7 mouse cellular contexts compared by ENCODE assay signal in genomic region chr2:28532938-28533771, GRCm38 (mm10). TPM values are rescaled to one million over a fixed set of nuclear protein-coding genes. Genes with fewer than 3 reads are reported as not detected.
DNase-seq lines count a peak whose midpoint lies in the region; ATAC-seq and TF ChIP-seq lines count a peak whose summit lies in the region.

No protein-coding gene starts in this region.

- no peaks in the 10 kb centered on the region for H3K9me3 ChIP-seq in limb, embryonic 11.5 days (ENCODE audit: control insufficient read depth, low read length)
- H3K9me3 ChIP-seq in midbrain, embryonic 13.5 days = no peaks in the 10 kb centered on the region

- H3K4me3 ChIP-seq in limb, embryonic 11.5 days (ENCODE audit: low read depth, low read length) = peak overlapping the region; percentile 59
- peak overlapping the region; percentile 54 for H3K4me3 ChIP-seq in midbrain, embryonic 13.5 days (replicated peaks)
- peak overlapping the region; percentile 65 for H3K4me3 ChIP-seq in spleen, adult 2 months (ENCODE audit: extremely low read depth, insufficient read depth, insufficient read length)

- ATAC-seq in granulocyte monocyte progenitor cell, adult 5-6 weeks (replicated peaks; ENCODE audit: poor library complexity, severe bottlenecking) = peak; percentile 92
- ATAC-seq in limb, embryonic 11.5 days (ENCODE audit: insufficient number of reproducible peaks, low FRiP score, low TSS enrichment, low read depth) = peak; percentile 83
- peak; percentile 92 for ATAC-seq in midbrain, embryonic 13.5 days

- no peaks in the 10 kb centered on the region for H3K36me3 ChIP-seq in limb, embryonic 11.5 days (ENCODE audit: control insufficient read depth, insufficient read depth, low read length)
- H3K36me3 ChIP-seq in midbrain, embryonic 13.5 days = no peaks in the 10 kb centered on the region
- H3K36me3 ChIP-seq in spleen, adult 2 months (ENCODE audit: control insufficient read depth, insufficient read depth, low read length) = no peaks in the 10 kb centered on the region

- no peak for TF ChIP-seq CTCF in spleen, adult 2 months (IDR thresholded peaks at IDR 0.05; ENCODE audit: extremely low read depth, insufficient read depth, insufficient read length, insufficient replicate concordance)

- peak; percentile 16; the same call in 1 of the 2 replicates for TF ChIP-seq POLR2A in spleen, adult 2 months (IDR thresholded peaks at IDR 0.05; ENCODE audit: low read depth, low read length)

- peak overlapping the region; percentile 83 for H3K4me2 ChIP-seq in limb, embryonic 11.5 days (ENCODE audit: low read depth, severe bottlenecking)
- H3K4me2 ChIP-seq in midbrain, embryonic 13.5 days (replicated peaks) = peak overlapping the region; percentile 75

- H3K9ac ChIP-seq in limb, embryonic 11.5 days (ENCODE audit: low read length) = peak overlapping the region; percentile 74
- peak overlapping the region; percentile 79 for H3K9ac ChIP-seq in midbrain, embryonic 13.5 days (replicated peaks)

- H3K27ac ChIP-seq in limb, embryonic 11.5 days (replicated peaks; ENCODE audit: low read depth, low read length) = peak overlapping the region; percentile 21; the same call in 1 of the 2 replicates
- H3K27ac ChIP-seq in midbrain, embryonic 13.5 days = peak overlapping the region; percentile 89
- H3K27ac ChIP-seq in spleen, adult 2 months (ENCODE audit: insufficient read depth, low read length) = peak overlapping the region; percentile 13; the same call in 1 of the 2 replicates

- peaks cover 52% of the 10 kb centered on the region for H3K4me1 ChIP-seq in limb, embryonic 11.5 days (ENCODE audit: control insufficient read depth, insufficient read depth, low read length)
- peaks cover 100% of the 10 kb centered on the region for H3K4me1 ChIP-seq in midbrain, embryonic 13.5 days (replicated peaks)
- peaks cover 35% of the 10 kb centered on the region for H3K4me1 ChIP-seq in spleen, adult 2 months (ENCODE audit: control insufficient read depth, insufficient read depth, insufficient read length)

- 3% methylated on average over 49 of the region's 49 CpGs for WGBS in limb, embryonic 11.5 days
- WGBS in midbrain, embryonic 13.5 days = 3% methylated on average over 49 of the region's 49 CpGs
- WGBS in spleen, adult 2 months = 4% methylated on average over 49 of the region's 49 CpGs

- DNase-seq in adrenal gland, postnatal 10 days = peak; percentile 95
- peak; percentile 89 for DNase-seq in embryo, embryonic 9.5 days (ENCODE audit: extremely low spot score)
- peak; percentile 84 for DNase-seq in kidney, adult 11 months
- peak; percentile 89 for DNase-seq in limb, embryonic 11.5 days (ENCODE audit: low spot score)
- peak; percentile 62 to 77 for DNase-seq in spleen, adult 2 months (ENCODE audit: low read depth in 1 of 2, low spot score in 2 of 2)

- H3K27me3 ChIP-seq in limb, embryonic 11.5 days (ENCODE audit: control insufficient read depth, insufficient read depth, low read length) = no peaks in the 10 kb centered on the region
- H3K27me3 ChIP-seq in midbrain, embryonic 13.5 days = no peaks in the 10 kb centered on the region
- H3K27me3 ChIP-seq in spleen, adult 2 months (ENCODE audit: control insufficient read depth, insufficient read depth, low read length) = no peaks in the 10 kb centered on the region

RNA-seq across cellular contexts. Expression of gene Ralgds, which starts 20.2 kb away (rescaled TPM):
- total RNA-seq in adrenal gland, postnatal 10 days (2021) = 10 to 100 TPM; 31.5 to 47.4 TPM
- 2.1 and 7.9 TPM in 2 replicates for total RNA-seq in granulocyte monocyte progenitor cell, adult 5-6 weeks (2014; fragmentation: Nextera tagmentation)
- 2.8 and 4.6 TPM in 2 replicates for total RNA-seq in granulocyte monocyte progenitor cell, adult 5-6 weeks (2017)
- polyA plus RNA-seq in limb, embryonic 11.5 days (2014; fragmentation: Nextera tagmentation; extraction: Ambion mirVana) = 37.3 and 43.1 TPM in 2 replicates
- polyA plus RNA-seq in midbrain, embryonic 13.5 days (2015; fragmentation: Nextera tagmentation; extraction: Ambion mirVana) = 70.8 and 82.0 TPM in 2 replicates
- polyA plus RNA-seq in spleen, adult 2 months (2012; rRNA removed) = 36.6 and 43.4 TPM in 2 replicates

RNA-seq across cellular contexts. Expression of gene Gm10134, which starts 27.3 kb away (rescaled TPM):
- total RNA-seq in adrenal gland, postnatal 10 days (2021) = 1 to 10 TPM; 2.6 to 3.2 TPM
- not detected in 2 replicates for total RNA-seq in granulocyte monocyte progenitor cell, adult 5-6 weeks (2014; fragmentation: Nextera tagmentation)
- total RNA-seq in granulocyte monocyte progenitor cell, adult 5-6 weeks (2017) = not detected in 2 replicates
- not detected in 2 replicates for polyA plus RNA-seq in limb, embryonic 11.5 days (2014; fragmentation: Nextera tagmentation; extraction: Ambion mirVana)
- 1.0 and 1.5 TPM in 2 replicates for polyA plus RNA-seq in midbrain, embryonic 13.5 days (2015; fragmentation: Nextera tagmentation; extraction: Ambion mirVana)
- polyA plus RNA-seq in spleen, adult 2 months (2012; rRNA removed) = 0.46 TPM in 1 of 2 replicates, not detected in the other

RNA-seq across cellular contexts. Expression of gene Cel, which starts 30.0 kb away (rescaled TPM):
- under 1 TPM in 1 of 2 experiments, not detected in 1; 0.15 TPM for total RNA-seq in adrenal gland, postnatal 10 days (2021)
- not detected in 2 replicates for total RNA-seq in granulocyte monocyte progenitor cell, adult 5-6 weeks (2014; fragmentation: Nextera tagmentation)
- not detected in 2 replicates for total RNA-seq in granulocyte monocyte progenitor cell, adult 5-6 weeks (2017)
- not detected in 2 replicates for polyA plus RNA-seq in limb, embryonic 11.5 days (2014; fragmentation: Nextera tagmentation; extraction: Ambion mirVana)
- 0.07 and 0.13 TPM in 2 replicates for polyA plus RNA-seq in midbrain, embryonic 13.5 days (2015; fragmentation: Nextera tagmentation; extraction: Ambion mirVana)
- polyA plus RNA-seq in spleen, adult 2 months (2012; rRNA removed) = 1,405 and 1,688 TPM in 2 replicates

RNA-seq across cellular contexts. Expression of gene Gbgt1, which starts 36.5 kb away (rescaled TPM):
- total RNA-seq in adrenal gland, postnatal 10 days (2021) = 1 to 10 TPM; 4.3 to 5.4 TPM
- not detected in 2 replicates for total RNA-seq in granulocyte monocyte progenitor cell, adult 5-6 weeks (2014; fragmentation: Nextera tagmentation)
- total RNA-seq in granulocyte monocyte progenitor cell, adult 5-6 weeks (2017) = not detected in 2 replicates
- polyA plus RNA-seq in limb, embryonic 11.5 days (2014; fragmentation: Nextera tagmentation; extraction: Ambion mirVana) = not detected in 2 replicates
- 0.54 and 1.4 TPM in 2 replicates for polyA plus RNA-seq in midbrain, embryonic 13.5 days (2015; fragmentation: Nextera tagmentation; extraction: Ambion mirVana)
- 2.9 and 3.7 TPM in 2 replicates for polyA plus RNA-seq in spleen, adult 2 months (2012; rRNA removed)

RNA-seq across cellular contexts. Expression of gene Gtf3c5, which starts 50.4 kb away (rescaled TPM):
- 10 to 100 TPM; 15.5 to 21.5 TPM for total RNA-seq in adrenal gland, postnatal 10 days (2021)
- 25.9 and 31.5 TPM in 2 replicates for total RNA-seq in granulocyte monocyte progenitor cell, adult 5-6 weeks (2014; fragmentation: Nextera tagmentation)
- 12.6 and 16.5 TPM in 2 replicates for total RNA-seq in granulocyte monocyte progenitor cell, adult 5-6 weeks (2017)
- polyA plus RNA-seq in limb, embryonic 11.5 days (2014; fragmentation: Nextera tagmentation; extraction: Ambion mirVana) = 48.6 and 48.9 TPM in 2 replicates
- polyA plus RNA-seq in midbrain, embryonic 13.5 days (2015; fragmentation: Nextera tagmentation; extraction: Ambion mirVana) = 51.0 and 51.6 TPM in 2 replicates
- polyA plus RNA-seq in spleen, adult 2 months (2012; rRNA removed) = 13.3 and 15.4 TPM in 2 replicates

Comparison
In these comparisons a context has a peak if more than half of its experiments do, and no peak if none do; other contexts are left out.
1. Peak in every context shown above with its lines: DNase-seq, ATAC-seq, H3K4me3 ChIP-seq and H3K27ac ChIP-seq.
2. H3K27ac ChIP-seq: peak in every context shown above with its lines; median percentile 89 in midbrain, embryonic 13.5 days; 21 in limb, embryonic 11.5 days; 13 in spleen, adult 2 months.
3. RNA of gene Cel, which starts 30.0 kb away (polyA plus RNA-seq): 1,405 to 1,688 TPM in spleen, adult 2 months; 0.07 to 0.13 TPM in midbrain, embryonic 13.5 days and not detected in limb, embryonic 11.5 days; every median in the first group is over 1,000 times any median in the second.